ENCODE assay signal across 8 mouse cellular contexts in the genomic region with DNA sequence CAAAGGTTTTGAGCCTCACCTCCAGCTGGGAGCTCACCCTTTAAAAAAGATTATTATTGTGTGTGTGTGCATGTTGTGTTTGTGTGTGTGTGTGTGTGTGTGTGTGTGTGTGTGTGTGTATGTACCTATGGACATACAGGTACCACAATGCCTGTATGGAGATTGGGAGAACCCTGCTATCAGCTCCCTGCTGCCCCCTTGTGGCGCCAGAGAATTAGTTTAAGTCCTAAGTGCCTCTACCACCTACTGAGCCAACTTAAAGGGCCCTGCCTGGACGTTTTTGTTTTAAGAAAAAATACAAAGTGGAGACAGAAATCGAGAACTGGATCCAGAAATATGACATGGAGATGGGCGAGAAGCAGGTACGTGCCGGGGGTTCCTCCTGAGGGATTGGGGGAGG. TPM values are rescaled to one million over a fixed set of nuclear protein-coding genes. Genes with fewer than 3 reads are reported as not detected.
A peak's percentile ranks its signal among the peaks of the same experiment; 100 is the strongest.
DNase-seq lines count a peak whose midpoint lies in the region; ATAC-seq and TF ChIP-seq lines count a peak whose summit lies in the region.

No protein-coding gene starts in this region.

- peak overlapping the region; percentile 75 for H3K4me2 ChIP-seq in heart, embryonic 13.5 days
- H3K4me2 ChIP-seq in kidney, embryonic 16.5 days (replicated peaks; ENCODE audit: low read depth, low read length): peak overlapping the region; percentile 55
- H3K4me2 ChIP-seq in liver, postnatal 0 days (ENCODE audit: low read depth, low read length): peak overlapping the region; percentile 63
- H3K4me2 ChIP-seq in neural tube, embryonic 14.5 days (ENCODE audit: low read depth, low read length): peak overlapping the region; percentile 58

- H3K9me3 ChIP-seq in heart, embryonic 13.5 days: no peaks in the 10 kb centered on the region
- H3K9me3 ChIP-seq in kidney, embryonic 16.5 days (ENCODE audit: low read length): no peaks in the 10 kb centered on the region
- H3K9me3 ChIP-seq in liver, postnatal 0 days (ENCODE audit: low read length): no peaks in the 10 kb centered on the region
- H3K9me3 ChIP-seq in neural tube, embryonic 14.5 days (ENCODE audit: control insufficient read depth, low read length): no peaks in the 10 kb centered on the region

- 5% methylated on average over 6 of the region's 6 CpGs for WGBS in heart, embryonic 13.5 days
- 2% methylated on average over 6 of the region's 6 CpGs for WGBS in kidney, embryonic 16.5 days
- 2% methylated on average over 6 of the region's 6 CpGs for WGBS in liver, postnatal 0 days (ENCODE audit: insufficient replicate concordance)
- WGBS in neural tube, embryonic 14.5 days: under 1% methylated on average over 6 of the region's 6 CpGs

- no peak for ATAC-seq in heart, embryonic 13.5 days (ENCODE audit: extremely low read depth, insufficient number of reproducible peaks, low FRiP score, low TSS enrichment)
- ATAC-seq in kidney, embryonic 16.5 days (ENCODE audit: low FRiP score, low TSS enrichment): peak; percentile 56; the same call in 1 of the 2 replicates
- ATAC-seq in liver, postnatal 0 days: peak; percentile 58
- ATAC-seq in neural tube, embryonic 14.5 days (ENCODE audit: low read depth): peak; percentile 36; the same call in 1 of the 2 replicates

- TF ChIP-seq POLR2A in bone marrow macrophage, adult 2 months (IDR thresholded peaks at IDR 0.05; ENCODE audit: borderline replicate concordance, low read depth, low read length): no peak
- no peak for TF ChIP-seq POLR2A in embryonic fibroblast, embryonic 13.5 days (IDR thresholded peaks at IDR 0.05; ENCODE audit: low read depth, low read length)

- peaks cover 5% of the 10 kb centered on the region; the same call in 1 of the 2 replicates for H3K27me3 ChIP-seq in heart, embryonic 13.5 days (replicated peaks)
- no peaks in the 10 kb centered on the region for H3K27me3 ChIP-seq in kidney, embryonic 16.5 days (ENCODE audit: insufficient read depth, low read length)
- no peaks in the 10 kb centered on the region for H3K27me3 ChIP-seq in liver, postnatal 0 days (ENCODE audit: insufficient read depth, low read length)
- no peaks in the 10 kb centered on the region for H3K27me3 ChIP-seq in neural tube, embryonic 14.5 days (ENCODE audit: control insufficient read depth, insufficient read depth, low read length)

- H3K27ac ChIP-seq in bone marrow macrophage, adult 2 months (ENCODE audit: insufficient read depth, low read depth, low read length): no peak overlapping the region; the same call in 1 of the 2 replicates
- peak overlapping the region; percentile 11; the same call in 1 of the 2 replicates for H3K27ac ChIP-seq in embryonic fibroblast, embryonic 13.5 days (ENCODE audit: insufficient read depth, low read length)
- H3K27ac ChIP-seq in heart, embryonic 13.5 days (replicated peaks): no peak overlapping the region
- H3K27ac ChIP-seq in kidney, embryonic 16.5 days (ENCODE audit: low read length): no peak overlapping the region
- H3K27ac ChIP-seq in liver, postnatal 0 days (ENCODE audit: low read depth): 0 out of 2 replicates have a peak overlapping the region, but pooled peaks have one; percentile 19
- no peak overlapping the region for H3K27ac ChIP-seq in neural tube, embryonic 14.5 days (ENCODE audit: low read depth, low read length)

- peak overlapping the region; percentile 42; the same call in 1 of the 2 replicates for H3K4me3 ChIP-seq in bone marrow macrophage, adult 2 months (ENCODE audit: insufficient read depth, low read length)
- peak overlapping the region; percentile 17; the same call in 1 of the 2 replicates for H3K4me3 ChIP-seq in embryonic fibroblast, embryonic 13.5 days (ENCODE audit: insufficient read depth, low read length)
- H3K4me3 ChIP-seq in heart, embryonic 13.5 days: peak overlapping the region; percentile 45
- peak overlapping the region; percentile 34 for H3K4me3 ChIP-seq in kidney, embryonic 16.5 days (ENCODE audit: low read length)
- H3K4me3 ChIP-seq in liver, postnatal 0 days (ENCODE audit: low read depth, low read length): peak overlapping the region; percentile 21; the same call in 1 of the 2 replicates
- peak overlapping the region; percentile 26; the same call in 1 of the 2 replicates for H3K4me3 ChIP-seq in neural tube, embryonic 14.5 days (ENCODE audit: low read depth, low read length)

- H3K9ac ChIP-seq in heart, embryonic 13.5 days: peak overlapping the region; percentile 70
- H3K9ac ChIP-seq in kidney, embryonic 16.5 days (replicated peaks; ENCODE audit: low read length): no peak overlapping the region; the same call in 1 of the 2 replicates
- peak overlapping the region; percentile 31; the same call in 1 of the 2 replicates for H3K9ac ChIP-seq in liver, postnatal 0 days (replicated peaks)
- H3K9ac ChIP-seq in neural tube, embryonic 14.5 days (replicated peaks; ENCODE audit: low read depth, low read length): peak overlapping the region; percentile 39; the same call in 1 of the 2 replicates

- TF ChIP-seq EP300 in liver, postnatal 0 days (IDR thresholded peaks at IDR 0.05; ENCODE audit: low read depth): no peak

- DNase-seq in CD4-positive, CD25-positive, alpha-beta regulatory T cell, adult 2 months (ENCODE audit: low read depth, low spot score): peak; percentile 91
- peak; percentile 91 for DNase-seq in liver, postnatal 0 days
- peak; percentile 94 for DNase-seq in testis, postnatal 10 days (ENCODE audit: low spot score)

- peaks cover 3% of the 10 kb centered on the region for H3K4me1 ChIP-seq in bone marrow macrophage, adult 2 months (ENCODE audit: control insufficient read depth, insufficient read depth, low read length)
- H3K4me1 ChIP-seq in embryonic fibroblast, embryonic 13.5 days (ENCODE audit: control insufficient read depth, insufficient read depth, low read length): no peaks in the 10 kb centered on the region
- H3K4me1 ChIP-seq in heart, embryonic 13.5 days: peaks cover 26% of the 10 kb centered on the region
- peaks cover 13% of the 10 kb centered on the region; the same call in 1 of the 2 replicates for H3K4me1 ChIP-seq in kidney, embryonic 16.5 days (ENCODE audit: insufficient read depth, low read length)
- peaks cover 13% of the 10 kb centered on the region for H3K4me1 ChIP-seq in liver, postnatal 0 days (ENCODE audit: insufficient read depth)
- peaks cover 7% of the 10 kb centered on the region; the same call in 1 of the 2 replicates for H3K4me1 ChIP-seq in neural tube, embryonic 14.5 days (ENCODE audit: control insufficient read depth, insufficient read depth, low read length)

- peak; percentile 78 for TF ChIP-seq CTCF in bone marrow macrophage, adult 2 months (IDR thresholded peaks at IDR 0.05; ENCODE audit: low read depth, low read length)
- peak; percentile 48; the same call in 1 of the 2 replicates for TF ChIP-seq CTCF in embryonic fibroblast, embryonic 13.5 days (IDR thresholded peaks at IDR 0.05; ENCODE audit: borderline replicate concordance, insufficient read depth, low read length)
- peak; percentile 93 for TF ChIP-seq CTCF in liver, postnatal 0 days (IDR thresholded peaks at IDR 0.05; ENCODE audit: low read depth)

- H3K36me3 ChIP-seq in heart, embryonic 13.5 days: peaks cover 11% of the 10 kb centered on the region
- H3K36me3 ChIP-seq in kidney, embryonic 16.5 days (ENCODE audit: insufficient read depth, low read length): 0 out of 2 replicates have a peak, but pooled peaks cover 4% of the 10 kb centered on the region
- H3K36me3 ChIP-seq in liver, postnatal 0 days (replicated peaks; ENCODE audit: insufficient read depth, low read length): no peaks in the 10 kb centered on the region
- no peaks in the 10 kb centered on the region for H3K36me3 ChIP-seq in neural tube, embryonic 14.5 days (ENCODE audit: control insufficient read depth, insufficient read depth, low read length)

RNA-seq across cellular contexts. Expression of gene Rita1, which starts 7.5 kb away (rescaled TPM):
- polyA plus RNA-seq in bone marrow macrophage, adult 2 months (2012; ENCODE audit: insufficient read depth, insufficient read length, missing spikeins): 3.8 and 4.0 TPM in 2 replicates
- 8.5 and 8.8 TPM in 2 replicates for polyA plus RNA-seq in embryonic fibroblast, embryonic 13.5 days (2011; ENCODE audit: insufficient read length, low read depth, missing spikeins)
- polyA plus RNA-seq in heart, embryonic 13.5 days (2015; fragmentation: Nextera tagmentation; extraction: Ambion mirVana): 9.6 and 10.4 TPM in 2 replicates
- polyA plus RNA-seq in kidney, embryonic 16.5 days (2015; fragmentation: Nextera tagmentation; extraction: Ambion mirVana): 18.0 and 18.4 TPM in 2 replicates
- polyA plus RNA-seq in liver, postnatal 0 days (2015; fragmentation: Nextera tagmentation; extraction: Ambion mirVana): 3.1 and 3.4 TPM in 2 replicates
- 21.6 and 26.5 TPM in 2 replicates for polyA plus RNA-seq in neural tube, embryonic 14.5 days (2014; fragmentation: Nextera tagmentation; extraction: Ambion mirVana)

RNA-seq across cellular contexts. Expression of gene Ddx54, which starts 7.7 kb away (rescaled TPM):
- polyA plus RNA-seq in bone marrow macrophage, adult 2 months (2012; ENCODE audit: insufficient read depth, insufficient read length, missing spikeins): 20.3 and 20.4 TPM in 2 replicates
- 39.3 and 43.0 TPM in 2 replicates for polyA plus RNA-seq in embryonic fibroblast, embryonic 13.5 days (2011; ENCODE audit: insufficient read length, low read depth, missing spikeins)
- polyA plus RNA-seq in heart, embryonic 13.5 days (2015; fragmentation: Nextera tagmentation; extraction: Ambion mirVana): 29.6 and 29.7 TPM in 2 replicates
- polyA plus RNA-seq in kidney, embryonic 16.5 days (2015; fragmentation: Nextera tagmentation; extraction: Ambion mirVana): 53.7 and 54.8 TPM in 2 replicates
- 14.0 and 15.1 TPM in 2 replicates for polyA plus RNA-seq in liver, postnatal 0 days (2015; fragmentation: Nextera tagmentation; extraction: Ambion mirVana)
- 23.2 and 27.7 TPM in 2 replicates for polyA plus RNA-seq in neural tube, embryonic 14.5 days (2014; fragmentation: Nextera tagmentation; extraction: Ambion mirVana)

RNA-seq across cellular contexts. Expression of gene Iqcd, which starts 16.0 kb away (rescaled TPM):
- 1.2 TPM in 1 of 2 replicates, not detected in the other for polyA plus RNA-seq in bone marrow macrophage, adult 2 months (2012; ENCODE audit: insufficient read depth, insufficient read length, missing spikeins)
- 0.44 TPM in 1 of 2 replicates, not detected in the other for polyA plus RNA-seq in embryonic fibroblast, embryonic 13.5 days (2011; ENCODE audit: insufficient read length, low read depth, missing spikeins)
- polyA plus RNA-seq in heart, embryonic 13.5 days (2015; fragmentation: Nextera tagmentation; extraction: Ambion mirVana): 0.27 and 0.44 TPM in 2 replicates
- polyA plus RNA-seq in kidney, embryonic 16.5 days (2015; fragmentation: Nextera tagmentation; extraction: Ambion mirVana): 1.5 TPM in 2 replicates
- 0.75 and 0.84 TPM in 2 replicates for polyA plus RNA-seq in liver, postnatal 0 days (2015; fragmentation: Nextera tagmentation; extraction: Ambion mirVana)
- 0.62 and 1.3 TPM in 2 replicates for polyA plus RNA-seq in neural tube, embryonic 14.5 days (2014; fragmentation: Nextera tagmentation; extraction: Ambion mirVana)

RNA-seq across cellular contexts. Expression of gene Tpcn1, which starts 16.4 kb away (rescaled TPM):
- polyA plus RNA-seq in bone marrow macrophage, adult 2 months (2012; ENCODE audit: insufficient read depth, insufficient read length, missing spikeins): 104 and 121 TPM in 2 replicates
- polyA plus RNA-seq in embryonic fibroblast, embryonic 13.5 days (2011; ENCODE audit: insufficient read length, low read depth, missing spikeins): 22.2 and 29.1 TPM in 2 replicates
- polyA plus RNA-seq in heart, embryonic 13.5 days (2015; fragmentation: Nextera tagmentation; extraction: Ambion mirVana): 14.9 and 16.1 TPM in 2 replicates
- 30.6 and 34.1 TPM in 2 replicates for polyA plus RNA-seq in kidney, embryonic 16.5 days (2015; fragmentation: Nextera tagmentation; extraction: Ambion mirVana)
- polyA plus RNA-seq in liver, postnatal 0 days (2015; fragmentation: Nextera tagmentation; extraction: Ambion mirVana): 16.3 and 18.6 TPM in 2 replicates
- polyA plus RNA-seq in neural tube, embryonic 14.5 days (2014; fragmentation: Nextera tagmentation; extraction: Ambion mirVana): 14.8 and 18.5 TPM in 2 replicates

RNA-seq across cellular contexts. Expression of gene Cfap73, which starts 29.2 kb away (rescaled TPM):
- not detected in 2 replicates for polyA plus RNA-seq in bone marrow macrophage, adult 2 months (2012; ENCODE audit: insufficient read depth, insufficient read length, missing spikeins)
- not detected in 2 replicates for polyA plus RNA-seq in embryonic fibroblast, embryonic 13.5 days (2011; ENCODE audit: insufficient read length, low read depth, missing spikeins)
- not detected in 2 replicates for polyA plus RNA-seq in heart, embryonic 13.5 days (2015; fragmentation: Nextera tagmentation; extraction: Ambion mirVana)
- not detected in 2 replicates for polyA plus RNA-seq in kidney, embryonic 16.5 days (2015; fragmentation: Nextera tagmentation; extraction: Ambion mirVana)
- not detected in 2 replicates for polyA plus RNA-seq in liver, postnatal 0 days (2015; fragmentation: Nextera tagmentation; extraction: Ambion mirVana)
- polyA plus RNA-seq in neural tube, embryonic 14.5 days (2014; fragmentation: Nextera tagmentation; extraction: Ambion mirVana): 0.46 TPM in 1 of 2 replicates, not detected in the other

Comparison
In these comparisons a context has a peak if more than half of its experiments do, and no peak if none do; other contexts are left out.
1. H3K27ac ChIP-seq: peak in embryonic fibroblast, embryonic 13.5 days (single experiment) and liver, postnatal 0 days (single experiment); none in bone marrow macrophage, adult 2 months (single experiment), heart, embryonic 13.5 days (single experiment), kidney, embryonic 16.5 days (single experiment) and neural tube, embryonic 14.5 days (single experiment).
2. Peak in every context shown above with its lines, with median percentiles within 50 percentile points of each other: DNase-seq, H3K4me3 ChIP-seq, CTCF ChIP-seq and H3K4me2 ChIP-seq.